In genomic region chr4:141669898-141670712, GRCm38 (mm10) we compare ENCODE assay signal across 12 mouse cellular contexts. TPM values are rescaled to one million over a fixed set of nuclear protein-coding genes. Genes with fewer than 3 reads are reported as not detected.
DNase-seq lines count a peak whose midpoint lies in the region; ATAC-seq and TF ChIP-seq lines count a peak whose summit lies in the region.
"Had no signal": no experiment of that assay in that cellular context is flagged by ENCODE, and none has a peak within 500 bp of the region (broad histone marks: within the 10 kb centered on the region; RNA-seq: fewer than 3 reads in every experiment).

No protein-coding gene starts in this region.

- TF ChIP-seq CTCF in gastrocnemius, adult 2 months (IDR thresholded peaks at IDR 0.05), result no peak
- TF ChIP-seq CTCF in bone marrow, adult 2 months (IDR thresholded peaks at IDR 0.05; ENCODE audit: control insufficient read depth, insufficient read depth, low read length), result no peak
- no peak for TF ChIP-seq CTCF in lung, postnatal 0 days (IDR thresholded peaks at IDR 0.05)

- no peaks in the 10 kb centered on the region for H3K27me3 ChIP-seq in lung, postnatal 0 days (replicated peaks; ENCODE audit: insufficient read depth, low read length)
- H3K27me3 ChIP-seq: limb, embryonic 15.5 days had no signal

- TF ChIP-seq POLR2A in bone marrow, adult 2 months (IDR thresholded peaks at IDR 0.05; ENCODE audit: borderline replicate concordance, control insufficient read depth, low read depth, low read length), result no peak

- H3K4me2 ChIP-seq in lung, postnatal 0 days (replicated peaks; ENCODE audit: low read depth, low read length), result no peak overlapping the region
- H3K4me2 ChIP-seq: limb, embryonic 15.5 days had no signal

- H3K27ac ChIP-seq in gastrocnemius, adult 2 months, result peak overlapping the region; percentile 66
- 0 out of 2 replicates have a peak overlapping the region, but pooled peaks have one; percentile 12 for H3K27ac ChIP-seq in bone marrow, adult 2 months (ENCODE audit: control insufficient read depth, insufficient read depth, low read depth, low read length, poor library complexity)
- H3K27ac ChIP-seq in lung, postnatal 0 days (ENCODE audit: low read length), result peak overlapping the region; percentile 63; the same call in 1 of the 2 replicates
- H3K27ac ChIP-seq: limb, embryonic 15.5 days had no signal

- 47% methylated on average over 18 of the region's 18 CpGs for WGBS in bone marrow, adult 2 months
- 61% methylated on average over 18 of the region's 18 CpGs for WGBS in lung, postnatal 0 days

- peak; percentile 71 for ATAC-seq in lung, postnatal 0 days
- ATAC-seq in erythroid progenitor cell, adult 5-6 weeks (replicated peaks; ENCODE audit: low FRiP score, poor library complexity, severe bottlenecking), result no peak

- no peaks in the 10 kb centered on the region; the same call in 1 of the 2 replicates for H3K4me1 ChIP-seq in bone marrow, adult 2 months (ENCODE audit: control insufficient read depth, insufficient read depth, low read length)
- H3K4me1 ChIP-seq in lung, postnatal 0 days (ENCODE audit: insufficient read depth, low read depth, low read length), result peaks cover under 1% of the 10 kb centered on the region; the same call in 1 of the 2 replicates

- no peaks in the 10 kb centered on the region for H3K9me3 ChIP-seq in lung, postnatal 0 days (ENCODE audit: low read length)
- H3K9me3 ChIP-seq: limb, embryonic 15.5 days had no signal

- no peaks in the 10 kb centered on the region for H3K36me3 ChIP-seq in lung, postnatal 0 days (ENCODE audit: insufficient read depth, low read length)
- H3K36me3 ChIP-seq: limb, embryonic 15.5 days had no signal

- intact Hi-C loops in gastrocnemius, adult 2 months (cut with DNase I), result no loop called here

- TF ChIP-seq EP300 in lung, postnatal 0 days (IDR thresholded peaks at IDR 0.05), result peak; percentile 86

- no peak overlapping the region for H3K4me3 ChIP-seq in gastrocnemius, adult 2 months
- no peak overlapping the region for H3K4me3 ChIP-seq in bone marrow, adult 2 months (replicated peaks; ENCODE audit: control insufficient read depth, low read depth, low read length)
- no peak overlapping the region for H3K4me3 ChIP-seq in lung, postnatal 0 days (ENCODE audit: low read depth, low read length)
- H3K4me3 ChIP-seq: limb, embryonic 15.5 days had no signal

- peak; percentile 65 for DNase-seq in gastrocnemius, adult 2 months
- DNase-seq in gastrocnemius, postnatal 4 days (ENCODE audit: low spot score in 2 of 2), result no peak
- DNase-seq in 3134 (ENCODE audit: extremely low read depth, insufficient read length, low spot score), result peak; percentile 70
- DNase-seq in lung, postnatal 0 days (ENCODE audit: low spot score), result peak; percentile 86
- no peak for DNase-seq in frontal cortex, postnatal 14 days (ENCODE audit: low spot score in 2 of 2)
- no peak for DNase-seq in yolk sac, embryonic 10.5 days (ENCODE audit: low spot score)
- DNase-seq: kidney, postnatal 4 days; right cerebral cortex, postnatal 4 days had no signal

- no peak overlapping the region for H3K9ac ChIP-seq in lung, postnatal 0 days (replicated peaks; ENCODE audit: low read depth)
- H3K9ac ChIP-seq: limb, embryonic 15.5 days had no signal

RNA-seq across cellular contexts. Expression of gene Plekhm2, which starts 5.4 kb away (rescaled TPM):
- total RNA-seq in gastrocnemius, adult 2 months (2021), result 10 to 100 TPM; 32.9 to 34.7 TPM
- total RNA-seq in gastrocnemius, postnatal 4 days (2021), result 10 to 100 TPM; 32.9 to 35.5 TPM
- polyA plus RNA-seq in bone marrow, adult 2 months (2011; ENCODE audit: insufficient read depth, insufficient read length, low replicate concordance, missing spikeins), result 16.5 and 24.5 TPM in 2 replicates
- polyA plus RNA-seq in lung, postnatal 0 days (2015; fragmentation: Nextera tagmentation; extraction: Ambion mirVana), result 5.2 and 5.3 TPM in 2 replicates
- total RNA-seq in erythroid progenitor cell, adult 5-6 weeks (2015; ENCODE audit: low replicate concordance), result 10.1 and 17.3 TPM in 2 replicates
- total RNA-seq in erythroid progenitor cell, adult 5-6 weeks (2017; ENCODE audit: low replicate concordance), result 2.3 and 4.9 TPM in 2 replicates

RNA-seq across cellular contexts. Expression of gene Rsc1a1, which starts 15.3 kb away (rescaled TPM):
- total RNA-seq in gastrocnemius, adult 2 months (2021), result 1 to 10 TPM; 3.8 to 5.6 TPM
- total RNA-seq in gastrocnemius, postnatal 4 days (2021), result 1 to 10 TPM; 3.6 to 5.1 TPM
- polyA plus RNA-seq in bone marrow, adult 2 months (2011; ENCODE audit: insufficient read depth, insufficient read length, low replicate concordance, missing spikeins), result 4.1 TPM in 1 of 2 replicates, not detected in the other
- polyA plus RNA-seq in lung, postnatal 0 days (2015; fragmentation: Nextera tagmentation; extraction: Ambion mirVana), result not detected in 2 replicates
- total RNA-seq in erythroid progenitor cell, adult 5-6 weeks (2015; ENCODE audit: low replicate concordance), result not detected in 2 replicates
- total RNA-seq in erythroid progenitor cell, adult 5-6 weeks (2017; ENCODE audit: low replicate concordance), result not detected in 2 replicates
- total RNA-seq: heart, postnatal 25 days had no signal

RNA-seq across cellular contexts. Expression of gene Slc25a34, which starts 46.5 kb away (rescaled TPM):
- total RNA-seq in gastrocnemius, adult 2 months (2021), result 10 to 100 TPM; 10.3 to 26.9 TPM
- 10 to 100 TPM; 21.4 to 26.7 TPM for total RNA-seq in gastrocnemius, postnatal 4 days (2021)
- polyA plus RNA-seq in bone marrow, adult 2 months (2011; ENCODE audit: insufficient read depth, insufficient read length, low replicate concordance, missing spikeins), result 5.6 and 5.8 TPM in 2 replicates
- 1.1 and 1.2 TPM in 2 replicates for polyA plus RNA-seq in lung, postnatal 0 days (2015; fragmentation: Nextera tagmentation; extraction: Ambion mirVana)
- total RNA-seq in erythroid progenitor cell, adult 5-6 weeks (2015; ENCODE audit: low replicate concordance), result not detected in 2 replicates
- not detected in 2 replicates for total RNA-seq in erythroid progenitor cell, adult 5-6 weeks (2017; ENCODE audit: low replicate concordance)

RNA-seq across cellular contexts. Expression of gene Tmem82, which starts 51.7 kb away (rescaled TPM):
- total RNA-seq in gastrocnemius, adult 2 months (2021), result 1 to 10 TPM in 1 of 2 experiments, under 1 TPM in 1; 0.61 to 3.2 TPM
- 1 to 10 TPM; 3.5 to 4.3 TPM for total RNA-seq in gastrocnemius, postnatal 4 days (2021)
- polyA plus RNA-seq in bone marrow, adult 2 months (2011; ENCODE audit: insufficient read depth, insufficient read length, low replicate concordance, missing spikeins), result 0.57 and 1.8 TPM in 2 replicates
- 3.5 and 3.6 TPM in 2 replicates for polyA plus RNA-seq in lung, postnatal 0 days (2015; fragmentation: Nextera tagmentation; extraction: Ambion mirVana)
- not detected in 2 replicates for total RNA-seq in erythroid progenitor cell, adult 5-6 weeks (2015; ENCODE audit: low replicate concordance)
- not detected in 2 replicates for total RNA-seq in erythroid progenitor cell, adult 5-6 weeks (2017; ENCODE audit: low replicate concordance)

RNA-seq across cellular contexts. Expression of gene Ddi2, which starts 53.1 kb away (rescaled TPM):
- 10 to 100 TPM; 37.8 to 46.5 TPM for total RNA-seq in gastrocnemius, adult 2 months (2021)
- 10 to 100 TPM; 42.4 to 50.2 TPM for total RNA-seq in gastrocnemius, postnatal 4 days (2021)
- 14.5 and 20.4 TPM in 2 replicates for polyA plus RNA-seq in bone marrow, adult 2 months (2011; ENCODE audit: insufficient read depth, insufficient read length, low replicate concordance, missing spikeins)
- 16.8 and 19.7 TPM in 2 replicates for polyA plus RNA-seq in lung, postnatal 0 days (2015; fragmentation: Nextera tagmentation; extraction: Ambion mirVana)
- total RNA-seq in erythroid progenitor cell, adult 5-6 weeks (2015; ENCODE audit: low replicate concordance), result 22.7 and 29.8 TPM in 2 replicates
- total RNA-seq in erythroid progenitor cell, adult 5-6 weeks (2017; ENCODE audit: low replicate concordance), result 35.1 and 37.0 TPM in 2 replicates

Comparison
In these comparisons a context has a peak if more than half of its experiments do, and no peak if none do; other contexts are left out.
1. DNase-seq: peak in gastrocnemius, adult 2 months (single experiment), 3134 (single experiment) and lung, postnatal 0 days (single experiment); none in gastrocnemius, postnatal 4 days (0 of 2), frontal cortex, postnatal 14 days (0 of 2) and yolk sac, embryonic 10.5 days (single experiment).
2. H3K27ac ChIP-seq: peak in every context shown above with its lines; median percentile 66 in gastrocnemius, adult 2 months; 63 in lung, postnatal 0 days; 12 in bone marrow, adult 2 months.
3. RNA of gene Rsc1a1, which starts 15.3 kb away (total RNA-seq): 3.8 to 5.6 TPM in gastrocnemius, adult 2 months and 3.6 to 5.1 TPM in gastrocnemius, postnatal 4 days; not detected in erythroid progenitor cell, adult 5-6 weeks; every median in the first group is over 4 times any median in the second.
4. RNA of gene Slc25a34, which starts 46.5 kb away (total RNA-seq): 10.3 to 26.9 TPM in gastrocnemius, adult 2 months and 21.4 to 26.7 TPM in gastrocnemius, postnatal 4 days; not detected in erythroid progenitor cell, adult 5-6 weeks; every median in the first group is over 10 times any median in the second.